Mouse (Mus musculus): ENCODE data around the gene Emx2. TPM values are rescaled to one million over a fixed set of nuclear protein-coding genes. Genes with fewer than 3 reads are reported as not detected.

The Emx2 gene
- polyA plus RNA-seq, 1 experiment from 2014 or later: 1.1 TPM

DNA sequence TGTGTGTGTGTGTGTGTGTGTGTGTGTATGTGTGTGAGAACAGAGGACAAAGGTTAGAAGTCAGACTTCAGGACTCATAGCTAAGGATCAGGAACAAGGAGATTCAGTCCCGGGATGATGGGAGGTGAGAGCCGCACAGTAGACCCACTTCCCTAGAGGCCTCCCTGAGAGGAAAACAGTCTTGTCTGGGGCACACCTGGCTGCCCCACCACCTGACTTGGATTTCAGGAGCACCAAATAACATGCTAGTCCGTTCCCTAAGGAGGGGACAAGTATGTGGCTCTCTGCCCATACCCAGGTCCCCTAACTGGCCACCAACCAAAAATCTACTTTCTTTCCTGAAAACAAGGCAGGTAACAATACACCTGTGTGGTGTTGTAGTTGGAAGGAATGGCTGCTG is 22.4 kb downstream of the Emx2 start:
- Histone ChIP-seq H3K4me2 (no peak overlapping the region), H3K4me3 (no peak overlapping the region), H3K27ac (no peak overlapping the region), H3K36me3 (no peaks in the 10 kb centered on the region), H3K27me3 (0 out of 2 replicates have a peak, but pooled peaks cover 9% of the 10 kb centered on the region), H3K4me1 (replicated peaks) (no peaks in the 10 kb centered on the region), H3K9ac (no peak overlapping the region), H3K9me3 (no peaks in the 10 kb centered on the region)
- 95% methylated on average over 3 of the region's 3 CpGs for WGBS
- no peak for ATAC-seq (ENCODE audit: low FRiP score)

DNA sequence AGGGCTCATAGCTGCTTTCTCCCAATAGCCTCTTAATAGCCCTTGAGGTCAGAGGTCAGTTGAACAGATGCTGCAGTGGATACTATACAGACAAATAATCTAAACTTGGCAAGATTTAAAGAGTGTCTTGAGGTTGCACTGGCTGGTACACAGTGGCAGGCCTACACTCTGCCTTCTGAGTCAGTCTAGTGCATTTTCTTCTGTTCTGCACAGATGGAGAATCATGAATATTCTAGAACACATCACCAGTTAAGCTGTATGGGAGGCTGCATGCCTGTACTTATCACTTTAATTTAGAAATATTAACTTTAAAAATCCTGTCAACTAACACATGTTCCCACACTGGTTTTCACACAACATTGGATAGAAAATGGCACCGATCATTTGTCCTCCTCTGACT is 34.1 kb downstream of the Emx2 start:
- 89% methylated on average over 1 of the region's 1 CpGs for WGBS
- no peak overlapping the region for H3K9ac ChIP-seq

DNA sequence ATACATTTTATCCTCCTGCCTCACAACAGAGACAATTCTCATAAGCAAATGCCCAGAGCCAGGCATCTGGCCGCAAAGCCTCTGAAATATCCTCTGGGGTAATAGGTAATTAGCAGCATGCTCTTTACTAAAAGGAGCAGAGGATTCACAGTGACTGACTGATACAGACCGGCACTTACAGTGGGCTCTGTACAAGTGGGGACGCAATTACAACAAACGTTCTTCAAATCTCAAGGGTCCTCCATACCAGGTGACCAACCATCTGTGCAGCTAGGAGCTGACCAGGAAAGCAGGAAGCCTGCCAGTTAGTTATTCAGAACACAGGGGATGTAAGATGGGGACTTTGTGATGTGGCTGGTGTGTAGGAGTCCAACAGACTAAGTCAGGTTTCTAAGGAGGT is 38.7 kb downstream of the Emx2 start:
- no peaks in the 10 kb centered on the region for H3K27me3 ChIP-seq
- no peak for ATAC-seq (ENCODE audit: low FRiP score)
- 34% methylated on average over 4 of the region's 4 CpGs for WGBS

More for the DNA sequence above, 34.1 kb downstream of the Emx2 start:
- H3K27me3 ChIP-seq: no peaks in the 10 kb centered on the region
- no peak overlapping the region for H3K4me3 ChIP-seq
- H3K36me3 ChIP-seq: no peaks in the 10 kb centered on the region
- no peaks in the 10 kb centered on the region for H3K9me3 ChIP-seq
- ATAC-seq (ENCODE audit: low FRiP score): no peak
- H3K4me2 ChIP-seq: no peak overlapping the region
- H3K4me1 ChIP-seq (replicated peaks): peaks cover 9% of the 10 kb centered on the region
- H3K27ac ChIP-seq: no peak overlapping the region

DNA sequence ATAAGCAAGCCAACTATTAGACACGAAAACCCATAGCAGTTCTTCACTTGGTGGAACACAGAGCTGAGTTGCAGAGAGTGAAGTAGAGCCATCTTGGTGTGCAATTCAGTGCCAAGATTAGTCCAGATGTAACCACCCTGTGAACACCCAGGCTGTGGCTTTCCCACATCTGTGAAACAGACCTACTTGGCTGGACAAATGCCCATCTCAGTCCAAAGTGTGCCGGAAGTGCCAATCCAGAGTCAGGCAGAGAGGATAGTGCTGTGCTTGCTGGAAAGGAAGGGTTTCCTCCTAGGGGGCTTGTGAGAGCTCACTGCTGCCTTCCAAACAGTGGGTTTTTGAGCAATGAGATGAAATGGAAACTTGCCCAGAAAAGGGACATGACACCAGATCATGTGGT is 50.7 kb downstream of the Emx2 start:
- no peaks in the 10 kb centered on the region for H3K9me3 ChIP-seq
- 91% methylated on average over 2 of the region's 2 CpGs for WGBS
- H3K36me3 ChIP-seq: no peaks in the 10 kb centered on the region
- H3K9ac ChIP-seq: no peak overlapping the region
- H3K4me2 ChIP-seq: no peak overlapping the region
- no peak overlapping the region for H3K27ac ChIP-seq
- ATAC-seq (ENCODE audit: low FRiP score): no peak
- no peaks in the 10 kb centered on the region for H3K27me3 ChIP-seq
- H3K4me3 ChIP-seq: no peak overlapping the region
- H3K4me1 ChIP-seq (replicated peaks): no peaks in the 10 kb centered on the region

More for the DNA sequence above, 38.7 kb downstream of the Emx2 start:
- Histone ChIP-seq H3K9me3 (no peaks in the 10 kb centered on the region), H3K9ac (no peak overlapping the region), H3K4me3 (no peak overlapping the region), H3K27ac (no peak overlapping the region), H3K36me3 (no peaks in the 10 kb centered on the region), H3K4me1 (replicated peaks) (peaks cover 10% of the 10 kb centered on the region), H3K4me2 (no peak overlapping the region)

DNA sequence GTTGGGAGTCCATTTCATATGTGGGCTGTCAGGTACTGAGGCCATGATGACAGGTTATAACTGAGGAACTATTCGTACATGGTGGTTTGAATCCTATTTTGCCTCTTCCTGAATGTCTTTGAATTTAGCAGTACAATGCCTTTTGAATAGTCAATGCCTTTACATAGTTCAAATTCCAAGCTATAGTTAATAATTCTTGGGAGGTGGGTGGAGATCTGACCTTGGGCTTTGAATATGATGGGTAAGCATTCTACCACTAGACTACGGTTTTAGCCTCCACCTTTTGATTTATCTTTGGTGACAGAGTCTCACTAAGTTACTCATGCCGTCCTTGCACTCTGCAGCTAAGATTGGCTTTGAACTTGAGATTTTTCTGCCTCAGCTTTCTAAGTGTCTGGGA is 55.0 kb downstream of the Emx2 start:
- Histone ChIP-seq H3K9me3 (no peaks in the 10 kb centered on the region), H3K9ac (no peak overlapping the region), H3K27me3 (no peaks in the 10 kb centered on the region), H3K4me1 (replicated peaks) (no peaks in the 10 kb centered on the region), H3K27ac (no peak overlapping the region), H3K36me3 (no peaks in the 10 kb centered on the region), H3K4me2 (no peak overlapping the region), H3K4me3 (no peak overlapping the region)
- WGBS: 86% methylated on average over 3 of the region's 3 CpGs
- ATAC-seq (ENCODE audit: low FRiP score): no peak

Other genes starting within 250 kb of the Emx2 start
- not detected in 2 replicates for gene Kcnk18, start 239.2 kb upstream of the Emx2 start, polyA plus RNA-seq (2015; fragmentation: Nextera tagmentation; extraction: Ambion mirVana)
- 15.1 and 16.3 TPM in 2 replicates for gene Slc18a2, start 197.5 kb upstream of the Emx2 start, polyA plus RNA-seq (2015; fragmentation: Nextera tagmentation; extraction: Ambion mirVana)
- gene Rps12-ps3, start 136.1 kb upstream of the Emx2 start, polyA plus RNA-seq (2015; fragmentation: Nextera tagmentation; extraction: Ambion mirVana): 5.4 and 8.9 TPM in 2 replicates
- gene Pdzd8, start 112.6 kb upstream of the Emx2 start, polyA plus RNA-seq (2015; fragmentation: Nextera tagmentation; extraction: Ambion mirVana): 9.1 and 10.4 TPM in 2 replicates

Measured in hindbrain, embryonic 13.5 days (tissue).